Comparison of ENCODE assay signal across 16 mouse cellular contexts in the genomic region with DNA sequence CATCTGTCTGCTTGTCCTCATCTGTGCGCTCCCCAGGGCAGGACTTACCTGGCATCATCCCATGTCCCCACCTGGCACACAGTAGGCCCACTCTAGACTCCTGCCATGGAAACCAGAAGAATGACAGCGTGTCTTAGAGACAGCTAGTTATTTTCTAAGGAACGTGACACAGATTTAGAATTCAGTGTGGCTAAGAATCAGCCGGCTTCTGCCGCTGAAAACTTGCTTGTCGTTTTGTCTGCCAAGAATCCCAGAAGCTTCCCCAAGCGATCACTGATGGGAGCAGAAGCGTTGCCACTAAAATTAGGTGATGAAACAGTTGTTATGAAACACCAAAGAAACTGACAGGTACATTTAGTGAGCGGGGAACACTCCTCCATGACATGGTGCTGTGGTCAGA.
"Had no signal": no experiment of that assay in that cellular context is flagged by ENCODE, and none has a peak within 500 bp of the region (broad histone marks: within the 10 kb centered on the region; RNA-seq: fewer than 3 reads in every experiment).

No protein-coding gene starts in this region.

- H3K27me3 ChIP-seq: neural tube, embryonic 15.5 days had no signal

- DNase-seq: kidney, adult 11 months; kidney, adult 9 months; kidney, postnatal 36 days; lung, adult 2 months; lung, postnatal 36 days; midbrain, embryonic 14.5 days; spleen, adult 18-20 months; thymus, adult 2 months; thymus, postnatal 25 days had no signal

- H3K4me3 ChIP-seq: limb, embryonic 13.5 days; midbrain, embryonic 10.5 days; myocyte; neural tube, embryonic 15.5 days had no signal

- H3K9me3 ChIP-seq: limb, embryonic 13.5 days; midbrain, embryonic 10.5 days; neural tube, embryonic 15.5 days had no signal

- H3K4me2 ChIP-seq: limb, embryonic 13.5 days; neural tube, embryonic 15.5 days had no signal

- H3K9ac ChIP-seq: limb, embryonic 13.5 days; liver, embryonic 14.5 days; neural tube, embryonic 15.5 days had no signal

- H3K27ac ChIP-seq: kidney, postnatal 0 days; limb, embryonic 13.5 days; liver, embryonic 14.5 days; midbrain, embryonic 10.5 days; neural tube, embryonic 15.5 days had no signal

- H3K4me1 ChIP-seq: limb, embryonic 13.5 days had no signal

- H3K36me3 ChIP-seq: limb, embryonic 13.5 days; midbrain, embryonic 10.5 days had no signal

- ATAC-seq: lung, postnatal 0 days had no signal
